Mouse (Mus musculus) myocyte (in vitro differentiated cells): ENCODE data around the gene Bcl9l.
A peak's percentile ranks its signal among the peaks of the same experiment; 100 is the strongest.

Experiments used
- E2F4 ChIP-seq: IDR thresholded peaks from one replicate; pipeline ENCODE4 v1.6.1; 2011; ENCODE audit warnings: mild to moderate bottlenecking, control low read depth, moderate library complexity; ENCODE audit not compliant: insufficient read depth
- MAX ChIP-seq: IDR thresholded peaks from one replicate; pipeline ENCODE4 v1.6.1; 2011; ENCODE audit warnings: low read depth, mild to moderate bottlenecking, control low read depth
- MYOD1 ChIP-seq, 3 experiments: IDR thresholded peaks; one replicate each; pipeline ENCODE4 v1.6.1; 2011; ENCODE audit warnings: control low read depth in 2 of 3, low read depth in 2 of 3, mild to moderate bottlenecking in 2 of 3, moderate library complexity in 1 of 3; ENCODE audit not compliant: insufficient read length in 2 of 3, control insufficient read depth in 1 of 3
- MYOG ChIP-seq, 3 experiments: IDR thresholded peaks; one replicate each; pipeline ENCODE4 v1.6.1; 2011; ENCODE audit warnings: control low read depth in 2 of 3, low read depth in 2 of 3, mild to moderate bottlenecking in 2 of 3; ENCODE audit not compliant: insufficient read length in 2 of 3, control insufficient read depth in 1 of 3, insufficient read depth in 1 of 3
- POLR2A ChIP-seq: IDR thresholded peaks from one replicate; pipeline ENCODE4 v1.6.1; 2011; ENCODE audit warnings: low read depth, mild to moderate bottlenecking, control low read depth, moderate library complexity; ENCODE audit not compliant: insufficient read length
- POLR2AphosphoS2 ChIP-seq: IDR thresholded peaks from one replicate; pipeline ENCODE4 v1.6.1; 2011; ENCODE audit warnings: low read depth, control low read depth; ENCODE audit not compliant: insufficient read length
- REST ChIP-seq: IDR thresholded peaks from one replicate; pipeline ENCODE4 v1.6.1; 2011; ENCODE audit warnings: mild to moderate bottlenecking, control low read depth, moderate library complexity; ENCODE audit not compliant: insufficient read depth, insufficient read length
- TCF12 ChIP-seq: IDR thresholded peaks from one replicate; pipeline ENCODE4 v1.6.1; 2011; ENCODE audit warnings: mild to moderate bottlenecking, control low read depth; ENCODE audit not compliant: poor library complexity, insufficient read depth, severe bottlenecking
- USF1 ChIP-seq: IDR thresholded peaks from one replicate; pipeline ENCODE4 v1.6.1; 2011; ENCODE audit warnings: low read depth, mild to moderate bottlenecking, control low read depth, moderate library complexity

GRCm38 (mm10) chr9:44501206-44501879 is 18.7 kb downstream of the Bcl9l start:
- no peak for TF ChIP-seq TCF12
- no peak for TF ChIP-seq MAX
- TF ChIP-seq POLR2A, result peak; percentile 43
- TF ChIP-seq MYOD1 (IDR thresholded peaks at IDR 0.05; ENCODE audit: control insufficient read depth in 1 of 3, insufficient read length in 2 of 3, low read depth in 2 of 3), result peak in 1 of 3 experiments; percentile 17
- TF ChIP-seq USF1, result no peak
- TF ChIP-seq E2F4, result no peak
- TF ChIP-seq POLR2AphosphoS2, result no peak
- TF ChIP-seq REST, result no peak
- peak in 1 of 3 experiments; percentile 44 for TF ChIP-seq MYOG (IDR thresholded peaks at IDR 0.05; ENCODE audit: control insufficient read depth in 1 of 3, insufficient read depth in 1 of 3, insufficient read length in 2 of 3, low read depth in 2 of 3)
